Mouse (Mus musculus): ENCODE results near the gene Bcl7c.

DNA sequence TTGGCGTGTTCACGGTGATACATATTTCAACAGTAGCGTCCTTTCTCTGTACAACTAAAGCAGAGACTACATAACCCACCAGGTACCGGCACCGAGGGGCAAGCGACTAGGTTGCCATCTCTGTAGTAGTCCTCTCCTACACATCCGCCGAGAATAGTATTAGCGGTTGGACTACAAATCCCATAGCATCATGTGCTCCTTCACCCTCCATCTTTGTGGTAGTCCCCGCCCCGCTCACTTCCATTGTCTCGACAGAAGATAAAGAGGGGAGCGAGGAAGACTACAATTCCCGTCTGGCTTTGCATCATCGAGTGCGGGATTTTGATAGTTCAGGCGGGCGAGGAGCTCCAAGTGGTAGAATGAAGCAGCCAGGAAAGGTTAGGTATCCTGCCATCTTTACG, 36.5 kb upstream of the Bcl7c start:
- peak; percentile 55 for TF ChIP-seq MAX (IDR thresholded peaks at IDR 0.05; ENCODE audit: low read length)
- no peak for TF ChIP-seq CTCF (conservative IDR thresholded peaks at IDR 0.05 in 1 of 2, IDR thresholded peaks at IDR 0.05 in 1 of 2; ENCODE audit: low read depth in 2 of 2, low read length in 2 of 2)
- TF ChIP-seq NELFE (IDR thresholded peaks at IDR 0.05; ENCODE audit: low read depth, low read length): peak; percentile 66
- peak; percentile 54; the same call in 1 of the 2 replicates for TF ChIP-seq POLR2A (IDR thresholded peaks at IDR 0.05; ENCODE audit: low read depth, low read length)
- peak; percentile 56 for TF ChIP-seq CHD2 (IDR thresholded peaks at IDR 0.05; ENCODE audit: low read length)
- TF ChIP-seq MXI1 (IDR thresholded peaks at IDR 0.05; ENCODE audit: low read depth, low read length): no peak
